15 mouse cellular contexts compared by ENCODE assay signal in the genomic region with DNA sequence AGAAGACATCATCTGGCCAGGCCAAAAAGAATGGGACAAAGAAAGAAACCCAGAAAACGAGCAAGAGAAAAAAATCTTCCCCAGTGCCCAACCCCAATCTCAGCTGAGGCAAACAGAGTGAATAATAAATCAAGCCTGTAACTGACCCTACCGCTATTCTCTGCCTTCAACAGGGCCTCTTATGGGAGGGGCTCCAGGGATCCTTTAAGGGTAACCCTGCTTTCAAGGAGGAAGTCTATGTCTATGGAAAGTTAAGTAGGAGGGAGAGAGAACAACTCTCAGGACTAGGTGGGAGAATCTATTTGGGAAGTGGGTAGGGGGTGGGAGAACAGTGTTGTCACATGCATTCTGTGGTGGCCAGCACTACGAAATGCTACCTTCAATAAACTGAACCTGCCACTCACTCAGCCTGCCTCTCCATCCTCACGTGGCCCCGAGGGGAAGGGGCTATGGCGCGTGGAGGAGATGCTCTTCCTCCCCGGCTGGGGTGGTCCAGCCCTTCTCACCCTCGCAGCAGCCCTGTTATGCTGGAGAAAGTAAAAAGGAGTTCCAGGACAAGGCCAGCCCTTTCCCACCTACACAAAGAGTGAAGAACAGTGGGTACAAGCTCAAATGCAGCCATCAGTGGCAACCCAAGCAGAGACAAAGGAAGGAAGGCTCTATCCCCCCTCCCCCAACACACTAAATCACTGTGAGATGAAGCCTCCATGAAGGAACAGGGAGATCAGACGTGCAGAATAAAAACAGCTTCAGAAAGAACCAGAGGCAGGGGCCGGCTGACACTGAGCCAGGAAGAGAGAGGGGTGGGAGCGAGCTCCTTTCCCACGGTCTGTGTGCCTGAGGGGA. TPM values are rescaled to one million over a fixed set of nuclear protein-coding genes. Genes with fewer than 3 reads are reported as not detected.
A peak's percentile ranks its signal among the peaks of the same experiment; 100 is the strongest.
DNase-seq lines count a peak whose midpoint lies in the region; ATAC-seq and TF ChIP-seq lines count a peak whose summit lies in the region.
"Had no signal": no experiment of that assay in that cellular context is flagged by ENCODE, and none has a peak within 500 bp of the region (broad histone marks: within the 10 kb centered on the region; RNA-seq: fewer than 3 reads in every experiment).

No protein-coding gene starts in this region.

- DNase-seq in layer of hippocampus, adult 2 months (ENCODE audit: low spot score in 2 of 2), result no peak
- no peak for DNase-seq in layer of hippocampus, adult 8-10 months (ENCODE audit: low spot score in 2 of 2)
- DNase-seq in hindbrain, embryonic 11.5 days (ENCODE audit: low spot score), result no peak
- no peak for DNase-seq in cerebellum, adult 9-10 months
- DNase-seq in cerebellum, adult 11-12 months, result no peak
- DNase-seq: adrenal gland, postnatal 14 days; cerebellum, adult 18-20 months; gastrocnemius, postnatal 14 days; kidney, adult 2 months; lung, postnatal 36 days; right cerebral cortex, postnatal 4 days had no signal

- 0 out of 2 replicates have a peak overlapping the region, but pooled peaks have one; percentile 28 for H3K9ac ChIP-seq in hindbrain, embryonic 11.5 days (ENCODE audit: low read depth, low read length)
- no peak overlapping the region for H3K9ac ChIP-seq in midbrain, embryonic 13.5 days (replicated peaks)
- no peak overlapping the region for H3K9ac ChIP-seq in stomach, embryonic 16.5 days (ENCODE audit: low read length)
- H3K9ac ChIP-seq: liver, embryonic 14.5 days had no signal

- H3K27me3 ChIP-seq in hindbrain, embryonic 11.5 days (ENCODE audit: control insufficient read depth, insufficient read depth, low read length), result no peaks in the 10 kb centered on the region
- H3K27me3 ChIP-seq in midbrain, embryonic 13.5 days, result no peaks in the 10 kb centered on the region
- no peaks in the 10 kb centered on the region for H3K27me3 ChIP-seq in stomach, embryonic 16.5 days (ENCODE audit: control insufficient read depth, insufficient read depth, low read length)

- no peaks in the 10 kb centered on the region for H3K9me3 ChIP-seq in hindbrain, embryonic 11.5 days (ENCODE audit: control insufficient read depth, low read length)
- H3K9me3 ChIP-seq in midbrain, embryonic 13.5 days, result no peaks in the 10 kb centered on the region
- H3K9me3 ChIP-seq in stomach, embryonic 16.5 days (replicated peaks; ENCODE audit: control insufficient read depth, low read length), result no peaks in the 10 kb centered on the region

- no peak for TF ChIP-seq CTCF in layer of hippocampus, adult 2 months (conservative IDR thresholded peaks at IDR 0.05)

- H3K4me2 ChIP-seq in hindbrain, embryonic 11.5 days (replicated peaks; ENCODE audit: low read depth, low read length), result no peak overlapping the region
- no peak overlapping the region for H3K4me2 ChIP-seq in midbrain, embryonic 13.5 days (replicated peaks)
- no peak overlapping the region for H3K4me2 ChIP-seq in stomach, embryonic 16.5 days (ENCODE audit: low read depth, low read length)

- H3K4me3 ChIP-seq in layer of hippocampus, adult 2 months, result no peak overlapping the region
- H3K4me3 ChIP-seq in hindbrain, embryonic 11.5 days (ENCODE audit: low read depth, low read length), result no peak overlapping the region
- H3K4me3 ChIP-seq in midbrain, embryonic 13.5 days (replicated peaks), result no peak overlapping the region
- H3K4me3 ChIP-seq in stomach, embryonic 16.5 days (replicated peaks; ENCODE audit: low read length), result no peak overlapping the region

- H3K4me1 ChIP-seq in hindbrain, embryonic 11.5 days (replicated peaks; ENCODE audit: control insufficient read depth, insufficient read depth, low read length), result no peaks in the 10 kb centered on the region
- no peaks in the 10 kb centered on the region for H3K4me1 ChIP-seq in midbrain, embryonic 13.5 days (replicated peaks)
- no peaks in the 10 kb centered on the region for H3K4me1 ChIP-seq in stomach, embryonic 16.5 days (ENCODE audit: control insufficient read depth, insufficient read depth, low read length)

- peaks cover 18% of the 10 kb centered on the region for H3K36me3 ChIP-seq in hindbrain, embryonic 11.5 days (ENCODE audit: control insufficient read depth, insufficient read depth, low read length)
- H3K36me3 ChIP-seq in midbrain, embryonic 13.5 days, result peaks cover 78% of the 10 kb centered on the region
- peaks cover 34% of the 10 kb centered on the region for H3K36me3 ChIP-seq in stomach, embryonic 16.5 days (ENCODE audit: control insufficient read depth, insufficient read depth, low read length)

- peak overlapping the region; percentile 78 for H3K27ac ChIP-seq in layer of hippocampus, adult 2 months
- peak overlapping the region; percentile 44; the same call in 1 of the 2 replicates for H3K27ac ChIP-seq in hindbrain, embryonic 11.5 days (ENCODE audit: low read depth, low read length)
- H3K27ac ChIP-seq in midbrain, embryonic 13.5 days, result peak overlapping the region; percentile 59
- peak overlapping the region; percentile 33 for H3K27ac ChIP-seq in stomach, embryonic 16.5 days (ENCODE audit: low read length)
- H3K27ac ChIP-seq: liver, embryonic 14.5 days had no signal

- no peak for ATAC-seq in hindbrain, embryonic 11.5 days (ENCODE audit: low FRiP score)
- ATAC-seq in midbrain, embryonic 13.5 days, result no peak
- no peak for ATAC-seq in stomach, embryonic 16.5 days (ENCODE audit: insufficient read depth, low FRiP score)
- ATAC-seq: CD4-positive, CD25-positive, alpha-beta regulatory T cell, adult 4 months had no signal

- 66% methylated on average over 13 of the region's 13 CpGs for WGBS in hindbrain, embryonic 11.5 days
- WGBS in midbrain, embryonic 13.5 days, result 73% methylated on average over 13 of the region's 13 CpGs
- 50% methylated on average over 13 of the region's 13 CpGs for WGBS in stomach, embryonic 16.5 days

RNA-seq across cellular contexts. Expression of a gene that starts 12.4 kb away (rescaled TPM):
- 1 to 10 TPM; 3.7 to 5.5 TPM for total RNA-seq in layer of hippocampus, adult 2 months (2021)
- 1 to 10 TPM; 3.9 to 5.9 (median 4.9) TPM for total RNA-seq in layer of hippocampus, adult 8-10 months (2022)
- 1.0 and 1.2 TPM in 2 replicates for polyA plus RNA-seq in hindbrain, embryonic 11.5 days (2014; fragmentation: Nextera tagmentation; extraction: Ambion mirVana)
- polyA plus RNA-seq in midbrain, embryonic 13.5 days (2015; fragmentation: Nextera tagmentation; extraction: Ambion mirVana), result 0.84 and 2.2 TPM in 2 replicates
- 3.1 and 3.7 TPM in 2 replicates for polyA plus RNA-seq in stomach, embryonic 16.5 days (2015; fragmentation: Nextera tagmentation; extraction: Ambion mirVana)

RNA-seq across cellular contexts. Expression of a gene that starts 17.4 kb away (rescaled TPM):
- 10 to 100 TPM; 33.3 TPM for total RNA-seq in layer of hippocampus, adult 2 months (2021)
- 10 to 100 TPM; 28.2 to 39.4 (median 36.4) TPM for total RNA-seq in layer of hippocampus, adult 8-10 months (2022)
- polyA plus RNA-seq in hindbrain, embryonic 11.5 days (2014; fragmentation: Nextera tagmentation; extraction: Ambion mirVana), result 57.7 and 69.3 TPM in 2 replicates
- polyA plus RNA-seq in midbrain, embryonic 13.5 days (2015; fragmentation: Nextera tagmentation; extraction: Ambion mirVana), result 42.0 and 43.4 TPM in 2 replicates
- polyA plus RNA-seq in stomach, embryonic 16.5 days (2015; fragmentation: Nextera tagmentation; extraction: Ambion mirVana), result 88.3 and 90.9 TPM in 2 replicates
- polyA plus RNA-seq: CD4-positive, CD25-positive, alpha-beta regulatory T cell, adult 4 months had no signal

RNA-seq across cellular contexts. Expression of a gene that starts 22.2 kb away (rescaled TPM):
- 100 to 1,000 TPM; 747 to 755 TPM for total RNA-seq in layer of hippocampus, adult 2 months (2021)
- 100 to 1,000 TPM; 606 to 878 (median 722) TPM for total RNA-seq in layer of hippocampus, adult 8-10 months (2022)
- 1,168 and 1,191 TPM in 2 replicates for polyA plus RNA-seq in hindbrain, embryonic 11.5 days (2014; fragmentation: Nextera tagmentation; extraction: Ambion mirVana)
- polyA plus RNA-seq in midbrain, embryonic 13.5 days (2015; fragmentation: Nextera tagmentation; extraction: Ambion mirVana), result 934 and 937 TPM in 2 replicates
- 1,025 and 1,263 TPM in 2 replicates for polyA plus RNA-seq in stomach, embryonic 16.5 days (2015; fragmentation: Nextera tagmentation; extraction: Ambion mirVana)

RNA-seq across cellular contexts. Expression of a gene that starts 29.1 kb away (rescaled TPM):
- 10 to 100 TPM; 21.1 to 24.3 TPM for total RNA-seq in layer of hippocampus, adult 2 months (2021)
- 10 to 100 TPM; 16.6 to 24.8 (median 23.8) TPM for total RNA-seq in layer of hippocampus, adult 8-10 months (2022)
- polyA plus RNA-seq in hindbrain, embryonic 11.5 days (2014; fragmentation: Nextera tagmentation; extraction: Ambion mirVana), result 6.8 and 9.5 TPM in 2 replicates
- polyA plus RNA-seq in midbrain, embryonic 13.5 days (2015; fragmentation: Nextera tagmentation; extraction: Ambion mirVana), result 5.0 and 5.9 TPM in 2 replicates
- 32.5 and 32.8 TPM in 2 replicates for polyA plus RNA-seq in stomach, embryonic 16.5 days (2015; fragmentation: Nextera tagmentation; extraction: Ambion mirVana)

RNA-seq across cellular contexts. Expression of a gene that starts 29.1 kb away (rescaled TPM):
- 1 to 10 TPM; 2.6 to 3.3 TPM for total RNA-seq in layer of hippocampus, adult 2 months (2021)
- 1 to 10 TPM; 3.0 to 3.5 (median 3.3) TPM for total RNA-seq in layer of hippocampus, adult 8-10 months (2022)
- 5.2 and 7.0 TPM in 2 replicates for polyA plus RNA-seq in hindbrain, embryonic 11.5 days (2014; fragmentation: Nextera tagmentation; extraction: Ambion mirVana)
- polyA plus RNA-seq in midbrain, embryonic 13.5 days (2015; fragmentation: Nextera tagmentation; extraction: Ambion mirVana), result 4.7 and 5.2 TPM in 2 replicates
- 16.7 and 19.0 TPM in 2 replicates for polyA plus RNA-seq in stomach, embryonic 16.5 days (2015; fragmentation: Nextera tagmentation; extraction: Ambion mirVana)
